Mouse (Mus musculus) adipocyte (in vitro differentiated cells): ENCODE results near the gene H2-Eb2.

Source experiments
- DNase-seq: peaks from one replicate; pipeline ENCODE4 v3.0.0-alpha.2; 2016; ENCODE audit warnings: low spot score

H2-Eb2 gene

DNA sequence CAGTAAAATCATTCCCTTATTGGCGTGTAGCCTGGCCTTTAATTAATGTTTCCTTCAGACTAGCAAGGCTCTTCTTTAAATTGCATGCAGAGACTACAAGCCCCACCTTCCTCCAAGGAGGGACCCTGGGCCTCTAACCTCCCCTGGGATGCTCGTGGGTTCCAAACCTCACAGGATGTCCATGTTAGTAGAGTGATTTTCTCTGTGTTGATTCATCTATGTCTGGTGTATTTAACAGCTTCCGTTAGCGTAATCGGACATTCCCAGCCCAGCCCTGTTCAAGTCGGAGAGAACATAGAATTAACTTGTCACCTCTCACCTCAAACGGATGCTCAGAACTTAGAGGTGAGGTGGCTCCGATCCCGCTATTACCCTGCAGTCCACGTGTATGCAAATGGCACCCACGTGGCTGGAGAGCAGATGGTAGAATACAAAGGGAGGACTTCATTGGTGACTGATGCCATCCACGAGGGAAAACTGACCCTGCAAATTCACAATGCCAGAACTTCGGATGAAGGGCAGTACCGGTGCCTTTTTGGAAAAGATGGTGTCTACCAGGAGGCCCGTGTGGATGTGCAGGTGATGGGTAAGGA, 37.6 kb downstream of the H2-Eb2 start:
- no peak for DNase-seq

DNA sequence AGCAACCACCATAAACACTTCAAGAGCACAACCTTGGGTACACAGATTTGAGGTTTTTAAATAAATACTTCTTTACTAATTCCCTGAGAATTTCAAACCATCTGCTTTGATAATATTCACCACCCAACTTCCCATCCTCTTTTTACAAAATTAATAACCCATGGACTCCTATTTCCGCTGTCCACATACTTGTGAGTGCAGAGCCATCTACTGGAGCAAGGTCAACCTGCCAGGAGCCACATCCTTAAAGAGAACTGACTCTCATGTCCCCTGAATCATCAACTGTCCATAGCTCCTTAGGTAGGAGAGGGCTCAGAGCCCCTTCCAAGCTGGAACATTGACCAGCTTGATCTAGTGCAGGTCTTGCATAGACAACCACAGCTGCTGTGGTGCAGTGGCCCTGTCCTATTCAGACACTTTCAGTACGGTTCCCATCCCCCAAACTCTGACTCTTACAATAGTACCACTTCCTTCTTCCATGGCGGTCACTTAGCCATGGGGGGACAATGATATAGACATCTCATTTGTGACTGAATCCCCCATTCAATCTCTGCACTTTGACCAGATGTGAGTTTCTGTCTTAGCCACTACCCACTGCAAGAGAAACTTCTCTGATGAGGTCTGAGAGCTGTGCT, 38.3 kb downstream of the H2-Eb2 start:
- DNase-seq = no peak

DNA sequence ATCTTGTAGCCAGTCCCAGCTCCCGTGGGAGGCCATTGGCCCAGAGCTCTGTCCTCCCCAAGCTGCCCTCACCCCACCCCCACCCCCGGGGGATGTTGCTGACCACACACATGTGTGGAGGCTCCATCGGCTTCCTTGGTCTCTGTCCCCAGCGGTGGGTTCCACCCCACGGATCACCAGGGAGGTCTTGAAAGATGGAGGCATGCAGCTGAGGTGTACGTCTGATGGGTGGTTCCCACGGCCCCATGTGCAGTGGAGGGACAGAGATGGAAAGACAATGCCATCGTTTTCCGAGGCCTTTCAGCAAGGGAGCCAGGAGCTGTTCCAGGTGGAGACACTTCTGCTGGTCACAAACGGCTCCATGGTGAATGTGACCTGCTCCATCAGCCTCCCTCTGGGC, 39.6 kb downstream of the H2-Eb2 start:
- DNase-seq = no peak

DNA sequence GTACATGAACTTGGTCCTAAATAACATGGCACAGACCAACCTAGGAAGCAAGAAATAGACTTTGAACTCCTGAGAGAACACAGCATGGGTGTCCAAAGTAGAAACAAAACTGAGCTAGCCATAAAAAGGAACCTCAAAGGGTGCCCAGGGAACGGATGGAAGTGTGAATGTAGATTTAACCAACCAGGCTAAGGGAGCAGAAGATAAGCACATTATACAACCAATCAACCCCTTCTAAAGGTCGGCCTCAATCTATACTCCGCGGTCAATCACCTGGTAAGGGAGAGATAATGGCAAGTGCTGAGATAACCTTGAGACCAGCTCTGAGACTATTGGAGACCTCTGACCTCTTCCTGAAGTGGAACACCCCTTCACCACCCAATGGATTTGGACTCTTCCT, 45.1 kb downstream of the H2-Eb2 start:
- no peak for DNase-seq

DNA sequence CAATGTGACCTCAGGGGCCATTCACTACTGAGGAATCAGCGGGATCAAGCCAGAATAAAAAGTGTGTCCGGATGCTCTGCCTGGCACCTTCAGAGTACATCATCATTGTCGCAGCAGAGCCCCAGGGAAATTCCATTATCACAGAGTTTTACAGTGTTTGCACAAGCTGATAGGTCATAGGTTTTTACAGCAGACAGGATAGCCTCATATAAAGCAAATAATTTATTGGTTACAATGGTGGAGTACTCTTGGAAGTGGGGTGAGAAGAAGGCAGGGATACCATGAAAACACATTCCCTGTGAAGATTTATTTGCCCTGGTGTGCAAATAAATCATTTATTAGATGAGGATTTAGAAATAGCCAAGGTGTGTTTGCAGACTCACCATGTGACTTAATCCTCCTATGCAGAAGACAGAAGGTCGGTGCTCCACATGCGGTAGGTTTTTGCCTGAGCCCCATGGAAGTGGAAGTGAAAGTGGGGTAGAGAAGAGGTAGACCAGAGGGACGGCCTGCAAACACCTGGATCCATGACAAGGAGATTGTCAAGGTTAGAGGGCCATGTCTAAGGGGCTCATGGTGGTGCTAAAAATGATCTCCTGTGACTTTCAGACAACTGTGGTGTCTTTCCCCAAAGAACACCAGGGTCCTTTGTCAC, 47.7 kb downstream of the H2-Eb2 start:
- DNase-seq = no peak

DNA sequence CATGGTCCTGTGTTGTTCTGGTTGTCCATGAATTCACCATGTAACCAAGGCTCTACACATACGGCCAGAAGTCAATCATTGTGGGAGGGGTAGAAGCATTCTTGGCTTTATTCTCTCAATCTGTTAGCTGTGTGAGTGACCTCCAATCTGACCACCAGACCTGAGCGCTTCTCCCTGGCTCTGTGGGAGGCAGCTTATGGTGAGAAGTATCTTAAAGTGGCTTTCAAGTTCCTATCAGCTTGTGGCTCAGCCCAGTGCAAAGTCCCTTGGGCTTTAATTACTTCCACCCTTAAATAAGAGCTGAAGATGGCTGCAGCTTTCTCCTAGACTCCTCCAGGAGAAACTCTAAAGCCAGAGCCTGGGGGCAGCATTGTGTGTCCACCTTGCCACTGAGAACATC, 51.4 kb downstream of the H2-Eb2 start, which contains the start of gene Btnl1:
Gene Btnl1 (plus strand): TSS at position 286 of the 400 bp plus-strand sequence.
- no peak for DNase-seq

DNA sequence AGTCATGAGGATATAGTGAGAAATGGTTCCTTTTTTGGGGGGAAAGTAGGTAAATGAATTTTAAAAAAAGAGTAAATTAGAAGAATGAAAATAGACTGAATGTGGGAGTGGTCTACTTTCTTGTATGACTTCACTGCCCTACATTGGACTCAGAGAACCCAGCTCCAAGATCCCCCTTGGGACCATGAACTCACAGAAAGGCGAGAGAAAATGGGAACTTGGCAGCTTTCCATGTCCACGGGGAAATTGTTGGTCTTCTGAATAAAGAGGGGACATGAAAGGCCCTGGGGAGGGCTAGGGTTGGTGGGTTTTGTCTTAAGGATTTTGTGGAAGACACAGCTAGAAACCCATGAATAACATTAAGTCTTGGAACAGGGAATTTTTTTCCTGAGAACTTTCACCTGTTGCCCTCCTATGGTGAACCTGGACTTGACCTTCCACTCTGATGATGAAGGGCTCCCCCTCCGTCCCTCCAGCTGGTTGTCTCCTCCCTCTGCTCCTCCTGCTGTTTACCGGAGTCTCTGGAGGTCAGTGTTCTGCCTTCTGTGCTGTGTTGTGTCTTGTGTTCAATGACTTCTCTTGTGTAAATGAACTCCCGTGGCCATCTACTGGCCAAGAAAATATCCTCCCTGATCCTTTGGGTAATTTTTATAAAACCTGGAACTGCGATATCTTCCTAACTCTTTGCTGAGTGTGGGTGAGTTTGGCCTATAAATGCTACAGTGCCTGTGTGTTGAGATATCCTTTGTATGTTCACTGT, 52.2 kb downstream of the H2-Eb2 start:
- no peak for DNase-seq

DNA sequence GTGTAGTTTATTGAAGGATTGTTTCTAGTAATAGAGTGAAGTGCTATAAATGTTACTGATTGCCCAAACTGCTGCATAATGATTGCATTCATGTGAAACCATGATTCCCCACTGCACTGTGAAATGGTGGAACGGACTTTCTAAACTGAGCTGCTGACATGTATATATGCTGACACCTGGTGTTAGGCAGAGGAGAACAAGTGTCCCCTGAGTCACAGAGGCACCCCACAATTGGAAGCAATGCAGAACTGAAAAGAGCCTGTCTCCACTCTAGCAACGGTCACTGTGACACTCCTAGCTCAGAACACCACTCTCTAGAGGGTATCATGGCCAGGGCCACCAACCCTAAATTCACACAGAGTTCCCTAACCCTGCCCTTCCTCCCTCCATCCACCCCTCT, 53.3 kb downstream of the H2-Eb2 start:
- DNase-seq = no peak

DNA sequence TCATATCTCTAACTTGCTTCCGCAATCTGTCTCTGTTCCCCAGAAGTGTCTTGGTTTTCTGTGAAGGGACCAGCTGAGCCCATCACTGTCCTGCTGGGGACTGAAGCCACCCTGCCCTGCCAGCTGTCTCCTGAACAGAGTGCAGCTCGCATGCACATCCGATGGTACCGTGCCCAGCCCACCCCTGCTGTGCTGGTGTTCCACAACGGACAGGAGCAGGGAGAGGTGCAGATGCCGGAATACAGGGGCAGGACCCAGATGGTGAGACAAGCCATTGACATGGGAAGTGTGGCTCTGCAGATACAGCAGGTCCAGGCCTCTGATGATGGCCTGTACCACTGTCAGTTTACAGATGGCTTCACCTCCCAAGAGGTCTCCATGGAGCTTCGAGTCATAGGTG, 54.0 kb downstream of the H2-Eb2 start:
- DNase-seq = no peak

DNA sequence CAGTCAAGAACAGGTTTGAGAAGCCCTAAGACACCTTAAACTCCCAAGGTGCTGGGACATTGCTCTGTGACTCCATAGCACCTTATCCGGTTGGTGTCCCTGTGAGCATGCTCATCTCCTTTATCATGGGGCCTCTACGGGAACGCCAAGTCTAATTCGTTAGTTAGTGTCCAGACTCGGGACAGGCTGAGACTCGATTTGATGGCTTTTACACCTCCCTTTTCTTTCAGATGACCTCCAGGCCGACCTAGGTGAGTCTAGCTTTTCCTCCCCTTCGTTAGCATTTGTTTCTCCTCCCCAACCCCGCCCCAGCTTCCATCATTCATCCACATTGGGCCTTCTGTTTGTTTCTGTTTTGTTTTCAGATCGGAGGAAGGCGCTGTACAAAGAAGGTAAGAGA, 56.4 kb downstream of the H2-Eb2 start:
- no peak for DNase-seq

DNA sequence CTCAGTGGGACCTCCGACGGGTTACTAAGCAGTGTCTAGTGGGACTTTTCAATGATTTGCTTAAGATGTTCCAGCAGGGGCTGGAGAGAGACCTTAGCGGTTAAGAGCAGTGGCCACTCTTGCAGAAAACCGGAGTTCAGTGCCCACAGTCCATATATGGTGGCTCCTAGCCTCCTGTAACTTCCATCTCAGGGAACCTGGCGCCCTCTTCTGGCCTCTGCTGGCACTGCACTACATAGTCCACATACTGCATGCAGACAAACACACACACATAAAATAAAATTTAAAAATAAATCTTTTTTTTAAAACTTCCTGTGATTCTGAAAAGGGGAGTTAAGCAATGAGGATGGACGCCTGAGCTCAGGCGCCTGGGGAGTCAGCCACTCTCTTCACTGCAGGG, 57.7 kb downstream of the H2-Eb2 start:
- DNase-seq = no peak

DNA sequence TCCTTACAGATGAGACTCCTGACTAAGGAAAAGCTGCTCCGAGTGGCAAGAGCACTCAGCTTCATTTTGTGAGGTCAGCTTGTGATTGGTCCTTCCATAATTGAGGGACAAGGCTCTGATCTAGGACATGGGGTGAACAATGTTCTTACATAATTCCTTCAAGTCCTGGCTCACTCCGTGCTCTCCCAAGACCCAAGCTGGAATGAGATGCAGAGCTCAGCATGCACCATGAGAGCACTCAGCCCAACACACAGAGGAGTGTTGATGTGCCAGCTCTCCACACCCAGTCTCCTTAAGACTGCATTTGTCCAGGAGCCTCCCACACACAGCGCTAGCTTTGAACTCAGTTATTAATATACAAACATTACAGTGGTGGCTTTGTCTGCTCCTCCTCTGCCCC, 59.2 kb downstream of the H2-Eb2 start:
- no peak for DNase-seq

DNA sequence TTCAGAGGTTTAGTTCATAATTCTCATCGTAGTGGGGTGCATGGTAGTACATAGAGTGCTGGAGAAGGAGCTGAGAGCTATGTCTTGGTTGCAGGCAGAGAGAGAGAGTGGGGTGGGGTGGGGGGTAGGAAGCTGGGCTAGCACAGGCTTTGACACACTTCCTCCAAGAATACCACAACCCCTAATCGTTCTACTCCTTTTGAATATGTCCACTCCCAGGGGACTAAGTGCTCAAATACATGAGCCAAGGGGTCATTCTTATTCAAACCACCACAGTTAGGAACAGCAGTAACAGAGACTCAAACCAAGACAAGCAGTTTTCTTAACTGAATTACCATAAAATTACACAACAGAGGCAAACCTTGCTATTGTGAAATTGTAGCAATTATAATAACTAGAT, 61.2 kb downstream of the H2-Eb2 start:
- no peak for DNase-seq

DNA sequence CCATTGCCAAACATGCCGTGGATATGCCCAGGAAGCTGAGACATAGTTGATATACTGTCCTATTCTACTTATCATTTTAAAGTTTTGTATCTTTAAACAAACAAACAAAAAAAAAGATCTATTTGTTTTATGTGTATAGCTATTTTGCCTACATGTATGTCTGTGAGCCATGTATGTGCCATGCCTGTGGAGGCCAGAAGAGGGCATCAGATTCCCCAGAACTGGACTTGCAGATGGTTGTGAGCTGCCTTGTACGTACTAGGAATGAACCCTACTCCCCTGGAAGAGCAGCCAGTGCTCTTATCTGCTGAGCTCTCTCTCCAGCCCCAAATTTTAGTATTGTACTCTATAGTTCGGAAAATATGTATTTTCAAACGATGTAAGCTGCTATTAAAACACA, 63.0 kb downstream of the H2-Eb2 start:
- DNase-seq = no peak
